Mouse (Mus musculus) lung, postnatal 0 days (tissue): ENCODE measurements around the gene Ogg1.

Experiments used
- CTCF ChIP-seq: IDR thresholded peaks from 2 replicates; pipeline ENCODE4 v1.5.1; 2016; ENCODE audit warnings: antibody characterized with exemption, mild to moderate bottlenecking
- EP300 ChIP-seq: IDR thresholded peaks from 2 replicates; pipeline ENCODE4 v1.6.1; 2016; ENCODE audit warnings: antibody characterized with exemption, mild to moderate bottlenecking, control low read depth

DNA sequence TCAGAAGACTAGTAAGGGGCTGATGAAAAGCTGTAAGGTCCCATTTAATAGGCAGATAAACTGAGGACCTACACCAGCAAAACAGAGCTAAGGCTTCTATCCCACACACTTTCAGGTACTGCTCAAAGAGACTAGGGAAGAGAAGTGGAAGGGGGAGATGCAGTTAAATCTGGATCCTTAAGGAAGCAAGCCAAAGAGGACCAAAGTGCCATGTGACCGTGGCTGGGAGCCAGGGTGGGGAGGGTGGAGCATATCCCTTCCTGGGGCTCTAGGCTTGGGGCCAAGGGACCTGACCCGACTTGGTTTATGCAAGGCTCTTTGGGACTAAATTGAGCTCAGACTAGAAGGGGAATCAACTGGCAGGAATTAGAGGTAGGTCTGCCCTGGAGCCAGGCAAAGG is 17.5 kb downstream of the Ogg1 start:
- TF ChIP-seq CTCF: no peak
- TF ChIP-seq EP300: no peak
